Mouse (Mus musculus) lung, postnatal 36 days (tissue): ENCODE measurements around the gene Elane.
"Not testable (repeated sequence)": the region's sequence is repeated elsewhere in the genome, so short reads cannot be mapped to it uniquely, and the experiment has no call there.

Experiments used
- DNase-seq: peaks from one replicate; pipeline ENCODE4 v3.0.0; 2022; ENCODE audit warnings: mixed read lengths

Gene Elane

GRCm38 (mm10) chr10:79883297-79884084 is 2.6 kb upstream of the Elane start:
- peak; percentile 93 for DNase-seq

- DNase-seq, result peak; percentile 75
Observed at GRCm38 (mm10) chr10:79884446-79884845, 1.6 kb upstream of the Elane start.

GRCm38 (mm10) chr10:79884938-79885337 is 1.1 kb upstream of the Elane start:
- DNase-seq, result not testable (repeated sequence)

GRCm38 (mm10) chr10:79886611-79887010 is 564 bp downstream of the Elane start:
- DNase-seq, result no peak

GRCm38 (mm10) chr10:79889386-79889785 is 3.3 kb downstream of the Elane start:
- DNase-seq, result peak; percentile 67

- DNase-seq, result no peak
Observed at GRCm38 (mm10) chr10:79890670-79891069, 4.6 kb downstream of the Elane start, which contains the start of gene Cfd. TSS of gene Cfd (plus strand) at chr10:79890853.

GRCm38 (mm10) chr10:79892451-79893118 is 6.5 kb downstream of the Elane start:
- DNase-seq, result peak; percentile 90

GRCm38 (mm10) chr10:79896306-79896705 is 10.3 kb downstream of the Elane start:
- peak; percentile 35 for DNase-seq

GRCm38 (mm10) chr10:79896814-79897213 is 10.8 kb downstream of the Elane start:
- peak; percentile 70 for DNase-seq

- DNase-seq, result no peak
Observed at GRCm38 (mm10) chr10:79897316-79898245, 11.5 kb downstream of the Elane start.

GRCm38 (mm10) chr10:79900951-79901410 is 14.9 kb downstream of the Elane start:
- no peak for DNase-seq

- DNase-seq, result no peak
Observed at GRCm38 (mm10) chr10:79906712-79907111, 20.7 kb downstream of the Elane start.

GRCm38 (mm10) chr10:79907415-79907814 is 21.4 kb downstream of the Elane start:
- no peak for DNase-seq

- DNase-seq, result peak; percentile 98
Observed at GRCm38 (mm10) chr10:79908167-79909091, 22.4 kb downstream of the Elane start, which contains the start of gene Med16. TSS of gene Med16 (minus strand) at chr10:79908923.

- DNase-seq, result peak; percentile 52
Observed at GRCm38 (mm10) chr10:79909092-79909922, 23.3 kb downstream of the Elane start.

- no peak for DNase-seq
Observed at GRCm38 (mm10) chr10:79910556-79910955, 24.5 kb downstream of the Elane start, which contains the start of gene Gm26602. TSS of gene Gm26602 (plus strand) at chr10:79910856.

GRCm38 (mm10) chr10:79912412-79912811 is 26.4 kb downstream of the Elane start:
- no peak for DNase-seq

- DNase-seq, result no peak
Observed at GRCm38 (mm10) chr10:79914131-79914947, 28.3 kb downstream of the Elane start.

- peak; percentile 72 for DNase-seq
Observed at GRCm38 (mm10) chr10:79914948-79915596, 29.0 kb downstream of the Elane start.
